Mouse (Mus musculus) CH12.LX (cell line): ENCODE results near the gene Cadm1. TPM values are rescaled to one million over a fixed set of nuclear protein-coding genes. Genes with fewer than 3 reads are reported as not detected.

Source experiments
- DNase-seq: peaks from one replicate; pipeline ENCODE4 v3.0.0-alpha.2; 2013; ENCODE audit errors: extremely low read depth
- H3K27ac ChIP-seq: 2 replicates; pipeline ENCODE4 v1.5.1; 2012; ENCODE audit warnings: low read depth, mild to moderate bottlenecking, control low read depth, moderate library complexity; ENCODE audit not compliant: insufficient read depth
- H3K27me3 ChIP-seq: replicated peaks from 2 replicates; pipeline ENCODE3; 2012; ENCODE audit warnings: inconsistent platforms
- H3K36me3 ChIP-seq, 2 experiments: replicated peaks in 1 of 2; 2 replicates each; pipeline versions ENCODE3 to v1.6.1; 2012; ENCODE audit warnings: inconsistent platforms in 1 of 2, low read length in 1 of 2, mild to moderate bottlenecking in 1 of 2, mixed read lengths in 1 of 2, moderate library complexity in 1 of 2; ENCODE audit not compliant: control insufficient read depth in 1 of 2, insufficient read depth in 1 of 2
- H3K4me1 ChIP-seq, 2 experiments: 2 replicates each; pipeline ENCODE4 v1.6.1; 2012; ENCODE audit warnings: inconsistent platforms in 1 of 2, moderate library complexity in 1 of 2; ENCODE audit not compliant: insufficient read depth in 2 of 2, control insufficient read depth in 1 of 2
- H3K4me2 ChIP-seq: 2 replicates; pipeline ENCODE4 v1.6.1; 2012; ENCODE audit warnings: low read depth, mild to moderate bottlenecking, control low read depth; ENCODE audit not compliant: poor library complexity, insufficient read depth, severe bottlenecking
- H3K4me3 ChIP-seq, 3 experiments: fragments of 150-350 bp in 1 of 3; sonication (generic) in 1 of 3; replicated peaks in 1 of 3; 2 replicates each; pipeline versions ENCODE3 to v1.5.1; 2011 to 2012; ENCODE audit warnings: low read depth in 2 of 3, low read length in 2 of 3, mild to moderate bottlenecking in 2 of 3, moderate library complexity in 2 of 3, control low read depth in 1 of 3, improper control_type of control experiment in 1 of 3, inconsistent platforms in 1 of 3, mixed read lengths in 1 of 3; ENCODE audit not compliant: poor library complexity in 1 of 3
- H3K79me2 ChIP-seq: replicated peaks from 2 replicates; pipeline ENCODE4 v1.6.1; 2012; ENCODE audit warnings: mild to moderate bottlenecking, moderate library complexity; ENCODE audit not compliant: control insufficient read depth, poor library complexity, insufficient read depth, severe bottlenecking; ENCODE audit errors: extremely low read depth
- H3K9ac ChIP-seq: 2 replicates; pipeline ENCODE4 v1.6.1; 2012; ENCODE audit warnings: low read depth, mild to moderate bottlenecking, control low read depth, moderate library complexity; ENCODE audit not compliant: insufficient read depth
- H3K9me3 ChIP-seq: replicated peaks from 2 replicates; pipeline ENCODE3; 2012; ENCODE audit warnings: low read length, inconsistent platforms, mixed read lengths
- BHLHE40 ChIP-seq: IDR thresholded peaks from 2 replicates; pipeline ENCODE4 v1.6.1; 2011; ENCODE audit warnings: mild to moderate bottlenecking, low read depth, low read length, improper control_type of control experiment
- CHD1 ChIP-seq: IDR thresholded peaks from 2 replicates; pipeline ENCODE4 v1.6.1; 2012; ENCODE audit warnings: low read depth, low read length, improper control_type of control experiment, inconsistent platforms
- CHD2 ChIP-seq: IDR thresholded peaks from 2 replicates; pipeline ENCODE4 v1.6.1; 2011; ENCODE audit warnings: low read length, improper control_type of control experiment
- GABPA ChIP-seq: IDR thresholded peaks from 2 replicates; pipeline ENCODE4 v1.6.1; 2012; ENCODE audit warnings: low read depth, low read length, improper control_type of control experiment, inconsistent platforms; ENCODE audit not compliant: insufficient replicate concordance
- IRF4 ChIP-seq: IDR thresholded peaks from 2 replicates; pipeline ENCODE4 v1.6.1; 2014; ENCODE audit warnings: low read depth, mild to moderate bottlenecking, inconsistent platforms, low read length, improper control_type of control experiment
- JUN ChIP-seq: IDR thresholded peaks from 2 replicates; pipeline ENCODE4 v1.6.1; 2011; ENCODE audit warnings: low read depth, mild to moderate bottlenecking, low read length, improper control_type of control experiment, moderate library complexity; ENCODE audit not compliant: insufficient read depth
- KAT2A ChIP-seq: IDR thresholded peaks from 2 replicates; pipeline ENCODE4 v1.6.1; 2012; ENCODE audit warnings: low read length, improper control_type of control experiment, inconsistent platforms; ENCODE audit not compliant: insufficient replicate concordance
- MAZ ChIP-seq: IDR thresholded peaks from 2 replicates; pipeline ENCODE4 v1.6.1; 2012; ENCODE audit warnings: low read depth, mild to moderate bottlenecking, inconsistent platforms, low read length, improper control_type of control experiment, moderate library complexity
- MEF2A ChIP-seq: IDR thresholded peaks from 2 replicates; pipeline ENCODE4 v1.6.1; 2014; ENCODE audit warnings: low read depth, mild to moderate bottlenecking, inconsistent platforms, low read length, improper control_type of control experiment, borderline replicate concordance
- MXI1 ChIP-seq: IDR thresholded peaks from 2 replicates; pipeline ENCODE4 v1.6.1; 2011; ENCODE audit warnings: mild to moderate bottlenecking, low read depth, low read length, improper control_type of control experiment
- MYC ChIP-seq: IDR thresholded peaks from 2 replicates; pipeline ENCODE4 v1.6.1; 2011; ENCODE audit warnings: low read depth, mild to moderate bottlenecking, improper control_type of control experiment, low read length
- NRF1 ChIP-seq: IDR thresholded peaks from 2 replicates; pipeline ENCODE4 v1.6.1; 2014; ENCODE audit warnings: low read depth, mild to moderate bottlenecking, inconsistent platforms, low read length, improper control_type of control experiment, moderate library complexity
- PAX5 ChIP-seq: IDR thresholded peaks from 2 replicates; pipeline ENCODE4 v1.6.1; 2012; ENCODE audit warnings: low read length, inconsistent platforms, mixed read lengths
- POLR2AphosphoS2 ChIP-seq: IDR thresholded peaks from 2 replicates; pipeline ENCODE4 v1.6.1; 2011; ENCODE audit warnings: low read depth, low read length, improper control_type of control experiment
- RCOR1 ChIP-seq: conservative IDR thresholded peaks from 2 replicates; pipeline ENCODE4 v1.6.1; 2012; ENCODE audit warnings: low read depth, mild to moderate bottlenecking, inconsistent platforms, low read length, improper control_type of control experiment
- SMC3 ChIP-seq: IDR thresholded peaks from 2 replicates; pipeline ENCODE4 v1.6.1; 2011; ENCODE audit warnings: low read depth, low read length, improper control_type of control experiment
- TCF12 ChIP-seq: IDR thresholded peaks from 2 replicates; pipeline ENCODE4 v1.6.1; 2014; ENCODE audit warnings: low read depth, mild to moderate bottlenecking, inconsistent platforms, low read length, improper control_type of control experiment
- USF1 ChIP-seq: IDR thresholded peaks from 2 replicates; pipeline ENCODE4 v1.6.1; 2014; ENCODE audit warnings: low read depth, mild to moderate bottlenecking, inconsistent platforms, low read length, improper control_type of control experiment
- ZC3H11A ChIP-seq: IDR thresholded peaks from 2 replicates; pipeline ENCODE4 v1.6.1; 2012; ENCODE audit warnings: low read depth, mild to moderate bottlenecking, inconsistent platforms, low read length, improper control_type of control experiment
- ZKSCAN1 ChIP-seq: IDR thresholded peaks from 2 replicates; pipeline ENCODE4 v1.6.1; 2012; ENCODE audit warnings: low read depth, inconsistent platforms, low read length, improper control_type of control experiment, borderline replicate concordance
- ZMIZ1 ChIP-seq: IDR thresholded peaks from 2 replicates; pipeline ENCODE4 v1.6.1; 2012; ENCODE audit warnings: low read depth, mild to moderate bottlenecking, inconsistent platforms, low read length, improper control_type of control experiment
- ZNF384 ChIP-seq: IDR thresholded peaks from 2 replicates; pipeline ENCODE4 v1.6.1; 2012; ENCODE audit warnings: low read depth, low read length, improper control_type of control experiment, inconsistent platforms
- dilution Hi-C: fragments of 300-500 bp; cut with MboI; formaldehyde crosslinking; loops from 2 replicates; pipeline ENCODE4 v1.14.3; 2020; ENCODE audit warnings: low sequenced_read_pairs; ENCODE audit not compliant: extremely low pct_unique_long_range_greater_than_20kb, extremely low pct_ligation_motif_present
- in situ Hi-C: fragments of 300-500 bp; cut with MboI; formaldehyde crosslinking; loops from 3 replicates; pipeline ENCODE4 v1.14.3; 2019; ENCODE audit warnings: low sequenced_read_pairs, low pct_ligation_motif_present, low pct_unique_long_range_greater_than_20kb, mixed read lengths
- polyA plus RNA-seq: library from polyadenylated mRNA; unstranded; fragments of >175 nt; gene quantifications from 2 replicates; pipeline ENCODE4 v1.2.1, GENCODE M21; 2012; ENCODE audit warnings: low read depth; ENCODE audit not compliant: insufficient read length
- total RNA-seq, 2 experiments: library from RNA; depleted of rRNA; stranded (reverse); fragments of 300-350 nt in 1 of 2; fragments of >200 nt in 1 of 2; gene quantifications; 2 replicates each; pipeline ENCODE4 v1.2.3; 2012 to 2014

Gene Cadm1
- total and polyA plus RNA-seq, 3 experiments, result not detected

DNA sequence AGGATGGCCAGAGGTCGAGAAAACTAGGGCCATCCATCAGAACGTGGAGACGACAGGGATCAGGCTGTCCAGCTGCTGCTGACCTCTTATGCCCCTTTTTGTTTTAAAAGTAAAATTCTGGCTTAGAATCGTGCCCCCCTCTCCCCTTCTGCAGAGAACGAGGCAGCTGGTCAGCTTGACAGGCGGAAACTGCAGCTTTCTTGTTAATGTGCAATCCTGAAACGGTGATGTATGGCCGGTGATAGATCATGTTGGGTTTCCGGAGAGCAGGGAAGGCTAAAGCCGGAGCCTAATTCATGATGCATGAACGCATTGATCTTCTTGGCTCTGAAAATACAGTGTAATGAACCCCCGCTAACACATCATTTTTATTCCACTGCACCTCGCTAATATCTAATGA lies 24.0 kb upstream of the Cadm1 start:
- H3K27ac ChIP-seq, result no peak overlapping the region
- in situ Hi-C loops (no loop called here), dilution Hi-C loops (no loop called here)
- H3K4me3 ChIP-seq, result no peak overlapping the region
- no peaks in the 10 kb centered on the region for H3K79me2 ChIP-seq
- TF ChIP-seq MAZ (no peak), MXI1 (no peak), MEF2A (no peak), KAT2A (no peak), JUN (no peak), CHD2 (no peak), PAX5 (no peak), TCF12 (no peak), POLR2AphosphoS2 (no peak), CHD1 (no peak), NRF1 (no peak), GABPA (no peak), ZNF384 (no peak), RCOR1 (no peak), BHLHE40 (no peak)
- DNase-seq, result no peak
- no peaks in the 10 kb centered on the region for H3K4me1 ChIP-seq
- no peaks in the 10 kb centered on the region for H3K36me3 ChIP-seq
- H3K4me2 ChIP-seq, result no peak overlapping the region
- no peak overlapping the region for H3K9ac ChIP-seq
- H3K27me3 ChIP-seq, result no peaks in the 10 kb centered on the region
- peaks cover 63% of the 10 kb centered on the region for H3K9me3 ChIP-seq

DNA sequence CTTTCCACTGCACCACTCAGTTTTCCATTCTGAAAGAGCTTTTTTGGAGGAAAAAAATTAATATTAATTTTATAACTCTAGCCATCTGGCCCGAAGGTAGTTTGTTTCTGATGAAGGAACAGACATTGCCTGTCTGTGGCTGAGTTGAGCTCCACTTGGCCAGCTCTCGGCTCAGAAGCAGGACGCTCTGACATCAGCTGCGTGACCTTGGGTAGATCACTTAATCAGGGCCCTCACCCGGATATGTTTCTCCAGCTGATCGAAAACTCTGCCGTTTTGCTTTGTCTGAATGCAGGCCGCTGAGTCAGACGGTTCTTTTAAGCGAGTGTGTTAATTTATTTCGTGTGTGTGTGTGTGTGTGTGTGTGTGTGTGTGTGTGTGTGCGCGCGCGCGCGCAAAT lies 23.1 kb upstream of the Cadm1 start:
- H3K9ac ChIP-seq, result no peak overlapping the region
- no peak overlapping the region for H3K4me2 ChIP-seq
- H3K36me3 ChIP-seq, result no peaks in the 10 kb centered on the region
- dilution Hi-C loops (no loop called here), in situ Hi-C loops (no loop called here)
- H3K27ac ChIP-seq, result no peak overlapping the region
- no peak for DNase-seq
- peaks cover 64% of the 10 kb centered on the region for H3K9me3 ChIP-seq
- no peaks in the 10 kb centered on the region for H3K4me1 ChIP-seq
- no peak overlapping the region for H3K4me3 ChIP-seq
- TF ChIP-seq SMC3, result no peak
- TF ChIP-seq POLR2AphosphoS2, result no peak
- TF ChIP-seq USF1, result no peak
- TF ChIP-seq MAZ, result no peak
- TF ChIP-seq ZKSCAN1, result no peak
- TF ChIP-seq ZMIZ1, result no peak
- TF ChIP-seq MXI1, result no peak
- no peak for TF ChIP-seq KAT2A
- TF ChIP-seq IRF4, result no peak
- no peak for TF ChIP-seq MYC
- no peak for TF ChIP-seq ZC3H11A
- no peak for TF ChIP-seq MEF2A
- H3K79me2 ChIP-seq, result no peaks in the 10 kb centered on the region
- H3K27me3 ChIP-seq, result no peaks in the 10 kb centered on the region
